Mouse (Mus musculus) spleen, postnatal 10 days (tissue): ENCODE data around the gene Rbm4.
"Not testable (repeated sequence)": the region's sequence is repeated elsewhere in the genome, so short reads cannot be mapped to it uniquely, and the experiment has no call there.

Experiments used
- DNase-seq, 2 experiments: peaks; one replicate each; pipeline ENCODE4 v3.0.0; 2021 to 2022; ENCODE audit warnings: low spot score in 2 of 2

The Rbm4 gene

GRCm38 (mm10) chr19:4797846-4798245 lies 4.1 kb upstream of the Rbm4 start:
- DNase-seq, result no peak

GRCm38 (mm10) chr19:4795929-4796328 lies 2.2 kb upstream of the Rbm4 start:
- no peak for DNase-seq

GRCm38 (mm10) chr19:4793281-4793830 lies 345 bp downstream of the Rbm4 start:
- no peak for DNase-seq

- DNase-seq, result no peak
Measured at GRCm38 (mm10) chr19:4786313-4786712, 7.4 kb downstream of the Rbm4 start.

- DNase-seq, result no peak
Measured at GRCm38 (mm10) chr19:4785206-4785605, 8.5 kb downstream of the Rbm4 start.

- no peak for DNase-seq
Measured at GRCm38 (mm10) chr19:4782891-4783290, 10.8 kb downstream of the Rbm4 start.

- DNase-seq, result no peak
Measured at GRCm38 (mm10) chr19:4772785-4773184, 20.9 kb downstream of the Rbm4 start.

GRCm38 (mm10) chr19:4767507-4768148 lies 26.1 kb downstream of the Rbm4 start:
- DNase-seq, result no peak

GRCm38 (mm10) chr19:4762876-4763275 lies 30.8 kb downstream of the Rbm4 start:
- DNase-seq, result no peak

- DNase-seq, result not testable (repeated sequence)
Measured at GRCm38 (mm10) chr19:4760544-4760943, 33.2 kb downstream of the Rbm4 start.

GRCm38 (mm10) chr19:4756921-4757320 lies 36.8 kb downstream of the Rbm4 start:
- no peak for DNase-seq

- DNase-seq, result peak; percentile 89 to 95
Measured at GRCm38 (mm10) chr19:4756193-4756911, 37.3 kb downstream of the Rbm4 start, which contains the start of gene Rbm4b. TSS of gene Rbm4b (plus strand) at chr19:4756497.

GRCm38 (mm10) chr19:4755565-4756192 lies 38.0 kb downstream of the Rbm4 start:
- peak; percentile 89 to 94 for DNase-seq

- DNase-seq, result no peak
Measured at GRCm38 (mm10) chr19:4749975-4750374, 43.7 kb downstream of the Rbm4 start.

GRCm38 (mm10) chr19:4748493-4748892 lies 45.2 kb downstream of the Rbm4 start:
- DNase-seq, result no peak

- no peak for DNase-seq
Measured at GRCm38 (mm10) chr19:4747631-4748312, 45.9 kb downstream of the Rbm4 start.

GRCm38 (mm10) chr19:4746611-4747010 lies 47.1 kb downstream of the Rbm4 start:
- no peak for DNase-seq

GRCm38 (mm10) chr19:4745681-4746080 lies 48.0 kb downstream of the Rbm4 start:
- no peak for DNase-seq

- no peak for DNase-seq
Measured at GRCm38 (mm10) chr19:4745057-4745456, 48.6 kb downstream of the Rbm4 start.

GRCm38 (mm10) chr19:4744026-4744425 lies 49.7 kb downstream of the Rbm4 start:
- no peak for DNase-seq

- DNase-seq, result peak in 1 of 2 experiments; percentile 25
Measured at GRCm38 (mm10) chr19:4743524-4743923, 50.2 kb downstream of the Rbm4 start.

GRCm38 (mm10) chr19:4742229-4742628 lies 51.5 kb downstream of the Rbm4 start:
- DNase-seq, result no peak
